Mouse (Mus musculus): ENCODE results near the gene Spon1. TPM values are rescaled to one million over a fixed set of nuclear protein-coding genes. Genes with fewer than 3 reads are reported as not detected.
A peak's percentile ranks its signal among the peaks of the same experiment; 100 is the strongest.

Gene Spon1
- polyA plus RNA-seq (2016; fragmentation: Nextera tagmentation; extraction: Ambion mirVana), result 62.0 and 100 TPM in 2 replicates

DNA sequence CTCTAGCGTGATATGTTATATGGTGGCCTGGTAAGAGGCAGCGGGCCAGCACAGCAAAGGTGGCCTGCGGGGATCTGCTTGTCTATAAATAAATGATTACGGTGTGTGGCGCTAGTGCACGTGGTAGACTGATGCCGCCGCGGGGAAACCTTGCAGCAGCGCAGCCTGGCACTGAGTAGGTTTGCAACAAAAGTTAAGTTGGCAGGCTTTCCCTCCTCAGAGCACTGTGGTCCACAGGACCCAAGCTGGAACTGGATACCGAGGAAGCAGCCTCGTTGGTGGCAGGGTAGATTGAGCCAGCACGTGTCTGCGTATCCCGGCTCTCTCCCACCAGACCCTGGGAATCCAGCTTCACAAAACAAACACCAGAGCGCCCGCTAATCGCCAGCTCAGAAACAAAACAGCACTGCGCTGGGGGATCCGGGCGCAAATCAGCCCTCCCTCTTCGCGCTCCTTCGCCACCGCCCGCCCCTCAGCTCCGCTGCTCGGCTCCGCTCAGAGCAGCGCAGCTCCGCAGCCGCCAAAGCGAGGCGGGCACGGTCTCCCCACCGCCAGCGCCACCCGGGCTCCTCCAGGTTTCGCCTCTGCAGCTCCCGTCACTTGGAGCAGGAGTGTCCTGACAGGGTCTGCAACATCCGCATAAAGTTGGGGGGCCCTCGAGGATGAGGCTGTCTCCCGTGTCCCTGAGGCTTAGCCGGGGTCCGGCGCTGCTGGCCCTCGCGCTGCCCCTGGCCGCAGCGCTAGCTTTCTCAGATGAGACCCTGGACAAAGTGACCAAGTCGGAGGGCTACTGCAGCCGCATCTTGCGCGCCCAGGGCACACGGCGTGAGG is at the start of gene Spon1:
Gene Spon1, plus strand, starts transcription at position 332 of the 831 bp plus-strand sequence.
- Histone ChIP-seq H3K9me3 (no peaks in the 10 kb centered on the region), H3K27ac (peak within 1 kb of the TSS; percentile 93), H3K4me1 (peaks cover 58% of the 10 kb centered on the region), H3K4me3 (peak within 1 kb of the TSS; percentile 66), H3K27me3 (ENCODE audit: insufficient read depth, poor library complexity, severe bottlenecking) (peaks cover 6% of the 10 kb centered on the region; the same call in 1 of the 2 replicates), H3K36me3 (no peaks in the 10 kb centered on the region)
- DNase-seq (ENCODE audit: low spot score), result peak; percentile 88
- under 1% methylated on average over 56 of the region's 56 CpGs for WGBS

DNA sequence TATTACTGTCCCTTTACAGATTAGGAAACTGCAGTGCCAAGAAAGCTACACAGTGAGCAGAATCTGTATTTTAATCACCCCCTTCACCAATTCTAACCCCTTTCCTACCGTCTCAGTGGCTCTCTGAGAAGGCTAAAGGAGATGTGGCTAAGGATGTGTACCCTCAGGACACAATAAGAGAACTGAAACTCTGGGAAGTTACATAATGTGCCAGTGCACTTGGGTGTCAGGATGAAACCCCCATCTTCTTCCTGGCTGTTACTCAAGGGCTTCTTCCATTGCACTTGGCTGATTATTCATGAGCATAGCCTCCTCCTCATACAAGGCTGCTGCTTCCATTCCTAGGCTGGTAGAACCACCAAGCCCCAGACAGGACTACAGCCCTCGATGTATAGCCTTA is 43.8 kb upstream of the Spon1 start:
- 84% methylated on average over 2 of the region's 2 CpGs for WGBS
- H3K4me1 ChIP-seq, result peaks cover 4% of the 10 kb centered on the region; the same call in 1 of the 2 replicates
- 0 out of 2 replicates have a peak, but pooled peaks cover 5% of the 10 kb centered on the region for H3K27me3 ChIP-seq (ENCODE audit: insufficient read depth, poor library complexity, severe bottlenecking)

DNA sequence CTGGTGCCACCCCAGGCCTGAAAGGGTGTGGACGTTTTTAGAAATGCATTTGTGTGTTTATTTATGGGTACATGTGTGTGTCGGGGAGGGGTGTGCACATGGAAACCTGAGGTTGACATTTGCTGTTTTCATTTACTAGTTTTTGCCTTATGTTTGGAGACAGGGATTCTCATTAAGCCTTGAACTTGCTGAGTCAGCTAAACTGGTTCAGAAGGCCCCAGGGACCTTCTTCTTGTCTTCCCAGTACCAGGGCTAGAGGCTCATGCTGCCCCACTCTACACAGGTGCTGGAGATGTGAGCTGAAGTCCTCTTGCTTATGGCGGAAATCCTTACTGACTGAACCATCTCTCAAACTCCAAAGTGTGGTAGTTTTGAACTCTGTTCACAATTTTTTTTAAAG is 41.9 kb upstream of the Spon1 start:
- Histone ChIP-seq H3K36me3 (no peaks in the 10 kb centered on the region), H3K4me1 (peaks cover 4% of the 10 kb centered on the region; the same call in 1 of the 2 replicates), H3K27me3 (ENCODE audit: insufficient read depth, poor library complexity, severe bottlenecking) (0 out of 2 replicates have a peak, but pooled peaks cover 5% of the 10 kb centered on the region), H3K4me3 (no peak overlapping the region), H3K27ac (no peak overlapping the region), H3K9me3 (no peaks in the 10 kb centered on the region)
- WGBS, result 75% methylated on average over 3 of the region's 3 CpGs
- DNase-seq (ENCODE audit: low spot score), result no peak

More for the DNA sequence above, 43.8 kb upstream of the Spon1 start:
- H3K9me3 ChIP-seq, result no peaks in the 10 kb centered on the region
- H3K27ac ChIP-seq, result no peak overlapping the region
- no peak for DNase-seq (ENCODE audit: low spot score)
- H3K4me3 ChIP-seq, result no peak overlapping the region
- no peaks in the 10 kb centered on the region for H3K36me3 ChIP-seq

DNA sequence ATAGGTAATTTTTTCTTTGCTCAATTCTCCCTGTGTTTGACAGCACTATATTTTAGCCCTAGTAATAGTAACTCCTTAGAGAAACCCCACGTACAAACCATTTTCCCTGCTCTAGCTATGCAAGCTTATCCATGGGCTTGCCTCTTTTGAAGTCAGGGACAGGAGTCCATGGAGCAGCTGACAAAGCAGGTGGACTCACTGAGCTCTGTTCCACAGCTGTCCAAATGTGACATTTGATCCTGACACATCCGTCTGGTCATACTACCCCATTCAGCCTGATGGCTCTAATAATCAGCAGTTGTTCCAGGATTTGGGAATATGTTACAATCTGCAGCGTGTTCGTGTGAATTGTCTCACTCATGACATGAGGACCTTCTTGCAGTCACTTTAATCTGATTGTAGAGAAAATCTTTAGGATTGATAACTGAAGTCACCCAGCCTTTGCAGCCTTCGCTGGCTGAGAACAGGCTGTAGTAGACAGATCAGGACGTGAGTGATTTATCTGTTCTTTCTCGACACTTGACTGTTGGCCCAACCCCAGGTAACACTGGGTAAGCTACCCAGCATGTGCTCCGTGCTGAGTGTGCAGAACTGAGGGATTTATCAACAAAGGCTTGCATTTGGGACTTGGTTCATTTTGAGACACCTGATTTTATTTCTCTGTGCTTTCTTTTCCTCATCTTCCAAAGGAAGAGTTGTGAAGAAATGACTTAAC is 37.6 kb upstream of the Spon1 start:
- H3K4me3 ChIP-seq, result no peak overlapping the region
- DNase-seq (ENCODE audit: low spot score), result no peak
- no peaks in the 10 kb centered on the region for H3K9me3 ChIP-seq
- H3K4me1 ChIP-seq, result no peaks in the 10 kb centered on the region
- WGBS, result 66% methylated on average over 8 of the region's 8 CpGs
- H3K36me3 ChIP-seq, result no peaks in the 10 kb centered on the region
- 0 out of 2 replicates have a peak, but pooled peaks cover 5% of the 10 kb centered on the region for H3K27me3 ChIP-seq (ENCODE audit: insufficient read depth, poor library complexity, severe bottlenecking)
- no peak overlapping the region for H3K27ac ChIP-seq

DNA sequence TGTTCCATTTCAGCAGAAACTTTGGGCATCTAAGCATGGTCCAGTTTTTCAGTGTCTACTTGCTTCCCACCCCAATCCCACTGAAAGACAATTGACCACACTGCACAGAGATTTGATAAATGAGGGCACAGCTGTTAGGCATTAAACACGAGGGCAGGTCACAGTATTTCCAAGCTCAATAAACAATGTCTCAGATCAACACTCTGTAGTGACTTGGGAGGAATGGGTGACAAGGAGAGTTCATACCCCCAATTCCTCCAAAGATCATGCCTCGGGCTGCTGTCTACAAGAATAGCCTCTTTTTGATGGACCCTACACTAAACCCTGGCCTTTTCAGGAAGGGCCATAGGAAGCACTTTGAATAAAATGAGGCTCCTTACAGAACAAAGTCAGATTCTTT is 36.9 kb upstream of the Spon1 start:
- no peak overlapping the region for H3K27ac ChIP-seq
- no peak overlapping the region for H3K4me3 ChIP-seq
- H3K9me3 ChIP-seq, result no peaks in the 10 kb centered on the region
- H3K27me3 ChIP-seq (ENCODE audit: insufficient read depth, poor library complexity, severe bottlenecking), result 0 out of 2 replicates have a peak, but pooled peaks cover 5% of the 10 kb centered on the region
- no peaks in the 10 kb centered on the region for H3K36me3 ChIP-seq
- no peaks in the 10 kb centered on the region for H3K4me1 ChIP-seq
- no peak for DNase-seq (ENCODE audit: low spot score)
- WGBS, result 57% methylated on average over 2 of the region's 2 CpGs

DNA sequence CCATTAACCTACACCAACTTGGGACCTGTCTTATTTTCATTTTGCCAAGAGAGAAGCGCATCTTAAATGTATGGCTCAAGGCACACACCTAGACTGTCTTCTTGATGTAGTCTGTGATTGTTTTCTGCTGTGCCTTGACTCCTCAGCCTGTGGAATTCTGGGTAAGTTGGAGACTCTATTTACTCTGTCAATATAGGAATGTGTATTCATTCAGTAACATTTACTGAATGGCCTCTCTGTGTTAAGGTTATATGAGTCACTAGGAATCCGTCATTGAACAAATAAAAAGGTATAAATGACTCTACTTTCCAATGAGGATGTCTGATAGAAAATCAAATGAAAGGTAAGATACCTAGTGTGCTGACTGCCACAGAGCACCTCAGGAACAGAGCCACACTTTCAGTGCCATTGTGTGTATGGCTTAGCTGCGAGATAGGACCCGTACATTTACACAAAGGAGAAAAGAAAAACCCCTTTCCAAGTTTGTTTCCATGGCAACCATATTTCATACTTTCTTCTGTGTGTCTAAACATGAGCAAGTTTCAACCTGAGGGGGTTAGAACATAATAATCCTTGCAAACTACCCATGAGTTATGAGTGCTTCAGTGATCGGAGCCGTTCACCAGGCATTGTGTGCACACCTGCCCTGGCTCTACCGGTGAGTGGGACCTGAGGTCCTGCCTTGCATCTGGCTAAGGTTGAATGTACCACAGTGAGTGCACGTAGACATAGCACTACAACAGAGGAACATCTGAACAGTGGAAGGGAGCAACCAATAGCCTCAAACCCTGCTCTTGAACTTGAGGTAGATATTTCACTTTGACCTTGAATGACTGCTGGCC is 35.2 kb upstream of the Spon1 start:
- 0 out of 2 replicates have a peak, but pooled peaks cover 2% of the 10 kb centered on the region for H3K4me1 ChIP-seq
- no peak for DNase-seq (ENCODE audit: low spot score)
- H3K27me3 ChIP-seq (ENCODE audit: insufficient read depth, poor library complexity, severe bottlenecking), result 0 out of 2 replicates have a peak, but pooled peaks cover 9% of the 10 kb centered on the region
- H3K36me3 ChIP-seq, result no peaks in the 10 kb centered on the region
- H3K4me3 ChIP-seq, result no peak overlapping the region
- no peak overlapping the region for H3K27ac ChIP-seq
- no peaks in the 10 kb centered on the region for H3K9me3 ChIP-seq
- WGBS, result 86% methylated on average over 8 of the region's 8 CpGs

DNA sequence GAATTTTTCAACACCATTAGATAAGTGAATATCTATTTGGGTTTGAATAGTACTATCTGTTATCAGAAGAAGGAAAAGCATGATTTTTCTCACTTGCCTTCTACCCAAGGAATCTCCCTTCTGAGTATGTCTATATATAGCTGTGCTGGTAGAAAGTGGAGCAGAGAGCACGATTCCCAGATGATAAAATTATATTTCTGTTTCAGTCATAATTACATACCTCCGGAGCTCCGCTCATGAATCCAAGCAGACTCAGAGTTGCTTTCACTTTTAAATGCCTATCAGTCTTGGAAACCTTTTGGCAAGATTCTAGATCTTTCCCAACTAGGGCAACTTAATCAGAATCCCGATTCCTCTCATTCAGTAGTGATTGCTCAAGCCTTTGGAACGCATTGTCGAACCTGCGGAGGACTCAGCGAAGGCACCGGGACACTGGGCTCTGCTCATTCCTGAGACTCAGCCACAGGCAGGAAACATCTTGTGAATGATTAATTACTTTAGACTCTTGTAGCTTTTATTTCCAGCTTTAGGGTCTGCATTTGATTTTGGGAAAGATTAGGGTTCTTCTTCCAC is 27.9 kb upstream of the Spon1 start:
- H3K27me3 ChIP-seq (ENCODE audit: insufficient read depth, poor library complexity, severe bottlenecking), result 0 out of 2 replicates have a peak, but pooled peaks cover 3% of the 10 kb centered on the region
- DNase-seq (ENCODE audit: low spot score), result no peak
- no peaks in the 10 kb centered on the region for H3K36me3 ChIP-seq
- 83% methylated on average over 9 of the region's 9 CpGs for WGBS
- H3K27ac ChIP-seq, result no peak overlapping the region
- no peak overlapping the region for H3K4me3 ChIP-seq
- no peaks in the 10 kb centered on the region for H3K9me3 ChIP-seq
- H3K4me1 ChIP-seq, result peaks cover 17% of the 10 kb centered on the region

DNA sequence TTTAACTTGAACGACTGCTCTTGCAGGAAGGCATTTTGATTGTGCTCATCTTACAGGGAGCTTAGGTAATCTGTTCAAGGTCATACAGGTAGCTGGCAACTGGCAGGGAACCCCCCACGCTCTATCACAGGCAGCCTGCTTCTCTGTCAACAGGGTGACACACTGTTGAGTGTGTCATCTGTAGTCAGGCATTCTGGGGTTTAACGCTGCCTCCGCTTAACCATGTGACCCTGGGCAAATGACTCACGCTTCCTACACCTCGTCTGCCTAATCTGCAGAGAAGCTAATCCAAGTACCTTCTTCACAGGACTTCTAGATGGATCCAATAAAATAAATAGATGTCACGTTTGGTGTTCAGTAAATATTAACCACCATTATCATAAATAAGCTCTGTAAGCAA is 26.6 kb upstream of the Spon1 start:
- Histone ChIP-seq H3K4me1 (peaks cover 23% of the 10 kb centered on the region), H3K27ac (no peak overlapping the region), H3K27me3 (ENCODE audit: insufficient read depth, poor library complexity, severe bottlenecking) (0 out of 2 replicates have a peak, but pooled peaks cover 3% of the 10 kb centered on the region), H3K4me3 (no peak overlapping the region), H3K9me3 (no peaks in the 10 kb centered on the region), H3K36me3 (no peaks in the 10 kb centered on the region)
- DNase-seq (ENCODE audit: low spot score), result no peak
- WGBS, result 60% methylated on average over 7 of the region's 7 CpGs

DNA sequence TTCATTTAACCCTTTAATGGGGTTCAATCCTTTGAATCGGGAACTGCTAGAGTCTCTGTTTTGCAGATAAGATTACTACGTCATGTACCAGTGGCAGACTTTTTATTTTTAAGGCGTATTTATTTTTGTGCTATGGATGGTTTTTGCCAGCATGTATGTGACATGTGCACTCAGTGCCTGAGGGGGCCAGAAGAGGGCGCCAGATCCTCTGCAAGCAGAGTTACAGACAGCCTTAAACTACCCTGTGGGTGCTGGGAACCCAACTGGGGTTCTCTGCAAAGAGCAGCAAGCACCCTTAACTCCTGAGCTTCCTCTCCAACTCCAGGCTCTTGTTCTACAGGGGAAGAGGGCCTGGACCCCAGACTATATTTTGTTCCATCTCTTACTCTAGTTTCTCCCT is 23.2 kb upstream of the Spon1 start:
- Histone ChIP-seq H3K27me3 (ENCODE audit: insufficient read depth, poor library complexity, severe bottlenecking) (no peaks in the 10 kb centered on the region), H3K27ac (no peak overlapping the region), H3K4me3 (no peak overlapping the region), H3K36me3 (no peaks in the 10 kb centered on the region), H3K4me1 (peaks cover 21% of the 10 kb centered on the region), H3K9me3 (no peaks in the 10 kb centered on the region)
- DNase-seq (ENCODE audit: low spot score), result no peak
- 76% methylated on average over 4 of the region's 4 CpGs for WGBS

DNA sequence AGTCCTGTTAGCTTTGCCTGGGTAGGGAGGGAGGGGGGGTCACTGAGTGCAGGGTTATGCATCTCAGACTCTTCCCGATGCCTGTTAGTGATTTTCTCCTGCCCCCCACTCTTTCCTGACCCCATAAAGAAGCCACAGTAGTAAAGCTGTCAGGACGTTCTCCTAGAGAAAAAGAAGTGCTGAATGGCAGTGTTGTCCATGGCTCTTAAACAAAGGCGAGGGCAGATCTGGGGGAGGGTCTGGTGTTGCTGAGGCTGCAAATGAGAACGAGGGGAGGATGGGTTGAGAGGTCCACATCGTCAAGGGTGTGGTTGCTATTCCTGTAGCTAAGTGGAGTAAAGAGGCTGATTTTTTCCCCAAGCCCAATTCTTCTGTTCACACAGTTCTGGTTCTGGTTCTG is 21.8 kb upstream of the Spon1 start:
- Histone ChIP-seq H3K4me3 (no peak overlapping the region), H3K4me1 (peaks cover 17% of the 10 kb centered on the region), H3K9me3 (no peaks in the 10 kb centered on the region), H3K27ac (peak overlapping the region; percentile 29; the same call in 1 of the 2 replicates), H3K27me3 (ENCODE audit: insufficient read depth, poor library complexity, severe bottlenecking) (no peaks in the 10 kb centered on the region), H3K36me3 (no peaks in the 10 kb centered on the region)
- no peak for DNase-seq (ENCODE audit: low spot score)
- 50% methylated on average over 5 of the region's 5 CpGs for WGBS

DNA sequence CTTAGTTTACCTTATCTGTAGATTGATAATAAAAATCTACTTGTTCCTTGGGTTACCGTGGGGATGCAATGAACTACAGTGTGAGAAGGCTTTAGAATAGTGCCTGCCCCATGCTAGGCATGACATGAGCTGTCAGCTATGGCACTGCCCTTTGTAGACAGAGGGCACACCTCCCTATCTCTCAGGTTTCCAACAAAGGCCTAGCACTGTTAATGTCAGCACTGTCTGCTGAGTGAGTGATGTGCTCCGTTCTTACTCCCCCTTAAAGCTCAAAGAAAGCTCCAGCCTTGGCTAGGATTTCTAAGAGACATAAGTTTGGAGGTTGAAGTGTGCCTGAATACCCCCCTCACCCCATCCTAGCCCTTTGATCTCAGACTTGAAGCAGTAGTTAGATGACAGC is 9.2 kb upstream of the Spon1 start:
- no peak overlapping the region for H3K27ac ChIP-seq
- no peak overlapping the region for H3K4me3 ChIP-seq
- H3K27me3 ChIP-seq (ENCODE audit: insufficient read depth, poor library complexity, severe bottlenecking), result no peaks in the 10 kb centered on the region
- peaks cover 12% of the 10 kb centered on the region for H3K4me1 ChIP-seq
- H3K36me3 ChIP-seq, result no peaks in the 10 kb centered on the region
- WGBS, result 80% methylated on average over 2 of the region's 2 CpGs
- no peak for DNase-seq (ENCODE audit: low spot score)
- no peaks in the 10 kb centered on the region for H3K9me3 ChIP-seq

DNA sequence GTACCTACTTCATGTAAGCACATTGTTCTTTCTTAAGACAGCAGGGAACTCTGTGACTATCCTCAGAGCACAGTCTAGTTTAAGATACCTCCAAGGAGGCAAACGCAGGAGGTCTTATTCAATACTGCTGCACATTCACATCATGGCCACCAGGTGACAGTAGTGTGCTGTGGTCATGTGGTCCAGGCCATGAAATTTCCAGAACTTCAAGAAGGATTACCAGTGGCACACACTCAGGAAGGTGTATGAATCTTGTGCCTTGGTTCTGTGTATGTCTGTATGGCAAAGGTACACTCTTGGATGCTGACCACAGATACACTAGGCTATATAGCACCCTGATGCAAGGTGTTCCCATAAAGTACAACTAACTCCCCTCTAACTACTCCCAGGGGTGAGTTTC is 6.6 kb upstream of the Spon1 start:
- no peaks in the 10 kb centered on the region for H3K36me3 ChIP-seq
- H3K4me1 ChIP-seq, result peaks cover 19% of the 10 kb centered on the region
- WGBS, result 21% methylated on average over 1 of the region's 1 CpGs
- H3K27me3 ChIP-seq (ENCODE audit: insufficient read depth, poor library complexity, severe bottlenecking), result no peaks in the 10 kb centered on the region
- H3K4me3 ChIP-seq, result no peak overlapping the region
- H3K9me3 ChIP-seq, result no peaks in the 10 kb centered on the region
- DNase-seq (ENCODE audit: low spot score), result no peak
- no peak overlapping the region for H3K27ac ChIP-seq
